Mouse (Mus musculus) ES-Bruce4 (cell line): ENCODE data around the gene Zfp592.

Experiments used
- CTCF ChIP-seq: IDR thresholded peaks from one replicate; pipeline ENCODE4 v1.8.1; 2011; ENCODE audit warnings: low read depth, low read length
- EP300 ChIP-seq: IDR thresholded peaks from 2 replicates; pipeline ENCODE4 v1.6.1; 2011; ENCODE audit warnings: low read depth, low read length; ENCODE audit not compliant: insufficient read depth
- POLR2A ChIP-seq: IDR thresholded peaks from one replicate; pipeline ENCODE4 v1.8.1; 2011; ENCODE audit warnings: low read length; ENCODE audit not compliant: insufficient read depth

GRCm38 (mm10) chr7:81061936-81062335 lies 68.5 kb downstream of the Zfp592 start:
- no peak for TF ChIP-seq CTCF
- TF ChIP-seq POLR2A = no peak
- TF ChIP-seq EP300 = no peak
